Mouse (Mus musculus) ES-Bruce4 (cell line): ENCODE measurements at regions not wholly inside any gene's neighbourhood (a gene's known extent, or its start where the extent isn't known, plus 50 kb on each side); places are given as distances from the start of the nearest gene placed in this dataset.

Experiments used
- CTCF ChIP-seq: IDR thresholded peaks from one replicate; pipeline ENCODE4 v1.8.1; 2011; ENCODE audit warnings: low read depth, low read length
- EP300 ChIP-seq: IDR thresholded peaks from 2 replicates; pipeline ENCODE4 v1.6.1; 2011; ENCODE audit warnings: low read depth, low read length; ENCODE audit not compliant: insufficient read depth
- POLR2A ChIP-seq: IDR thresholded peaks from one replicate; pipeline ENCODE4 v1.8.1; 2011; ENCODE audit warnings: low read length; ENCODE audit not compliant: insufficient read depth

GRCm38 (mm10) chr3:136471693-136472092 lies 145.8 kb upstream of the Bank1 start:
- no peak for TF ChIP-seq CTCF
- no peak for TF ChIP-seq POLR2A
- TF ChIP-seq EP300 = no peak
